Mouse (Mus musculus): ENCODE data around the gene Nlk.
A peak's percentile ranks its signal among the peaks of the same experiment; 100 is the strongest.

The Nlk gene

GRCm38 (mm10) chr11:78696777-78697752 lies at the start of gene Nlk:
TSS of gene Nlk (minus strand) at chr11:78697373.
- DNase-seq (ENCODE audit: low read depth in 1 of 2, low spot score in 2 of 2) = peak; percentile 96 to 98

- DNase-seq (ENCODE audit: low read depth in 1 of 2, low spot score in 2 of 2) = no peak
Measured at GRCm38 (mm10) chr11:78746264-78746663, 49.1 kb upstream of the Nlk start.

GRCm38 (mm10) chr11:78745475-78745874 lies 48.3 kb upstream of the Nlk start:
- DNase-seq (ENCODE audit: low read depth in 1 of 2, low spot score in 2 of 2) = no peak

DNA sequence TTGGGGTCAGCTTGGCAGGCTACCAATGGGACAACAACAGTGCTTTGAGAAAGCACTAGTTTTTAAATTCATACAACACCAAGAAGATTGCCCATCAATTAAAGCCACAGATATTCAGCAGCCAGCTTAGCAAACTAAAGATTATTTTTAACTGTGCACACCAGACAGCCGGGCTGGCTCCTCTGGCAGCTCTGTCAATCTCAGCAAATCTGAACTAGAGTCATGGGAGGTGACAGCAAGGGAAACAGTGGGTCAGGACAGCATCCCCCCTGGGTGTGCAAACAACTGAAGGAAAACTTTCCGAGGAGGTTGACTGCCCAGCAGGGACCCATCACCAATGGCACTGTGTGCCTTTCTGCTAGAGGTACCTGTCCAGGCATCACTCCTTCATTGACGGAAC lies 45.3 kb upstream of the Nlk start:
- DNase-seq (ENCODE audit: low read depth in 1 of 2, low spot score in 2 of 2) = no peak

DNA sequence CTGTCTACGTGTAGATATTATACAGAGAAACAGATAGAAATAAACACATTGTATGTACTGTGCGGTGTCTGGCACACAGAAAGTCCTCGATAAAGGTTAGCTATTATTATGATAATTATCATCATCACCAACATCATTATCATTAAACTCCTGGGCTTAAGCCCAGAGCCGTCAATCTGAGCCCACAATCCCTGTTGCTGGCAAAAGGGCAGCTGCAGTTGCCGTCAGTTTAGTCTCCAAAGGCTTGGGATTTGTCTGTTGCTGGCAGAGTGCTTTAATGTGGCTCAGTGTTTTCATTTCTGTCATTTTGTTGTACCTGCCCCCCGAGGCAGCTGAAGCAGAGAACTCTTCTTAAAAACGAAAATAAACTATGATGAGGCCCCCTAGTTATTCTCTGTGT lies 44.8 kb upstream of the Nlk start:
- DNase-seq (ENCODE audit: low read depth in 1 of 2, low spot score in 2 of 2) = no peak

DNA sequence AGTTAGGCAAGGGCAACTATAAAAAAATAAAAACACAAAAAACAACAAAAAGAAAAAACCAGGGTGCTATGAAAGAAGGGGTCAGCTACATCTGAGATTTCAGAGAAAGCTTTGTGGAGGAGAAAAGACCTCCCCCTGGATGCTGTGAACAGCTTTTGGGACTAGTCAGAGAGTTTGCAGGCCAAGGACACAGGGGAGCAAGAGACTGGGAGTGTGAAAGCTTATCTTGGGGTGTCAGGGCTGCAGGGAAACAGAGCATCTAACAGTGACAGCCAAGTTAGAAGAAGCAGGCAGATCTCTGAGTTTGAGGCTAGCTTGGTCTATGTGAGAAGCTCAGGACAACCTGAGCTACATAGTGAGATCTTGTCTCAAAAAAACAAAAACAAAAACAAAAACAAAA lies 42.2 kb upstream of the Nlk start:
- DNase-seq (ENCODE audit: low read depth in 1 of 2, low spot score in 2 of 2) = no peak

DNA sequence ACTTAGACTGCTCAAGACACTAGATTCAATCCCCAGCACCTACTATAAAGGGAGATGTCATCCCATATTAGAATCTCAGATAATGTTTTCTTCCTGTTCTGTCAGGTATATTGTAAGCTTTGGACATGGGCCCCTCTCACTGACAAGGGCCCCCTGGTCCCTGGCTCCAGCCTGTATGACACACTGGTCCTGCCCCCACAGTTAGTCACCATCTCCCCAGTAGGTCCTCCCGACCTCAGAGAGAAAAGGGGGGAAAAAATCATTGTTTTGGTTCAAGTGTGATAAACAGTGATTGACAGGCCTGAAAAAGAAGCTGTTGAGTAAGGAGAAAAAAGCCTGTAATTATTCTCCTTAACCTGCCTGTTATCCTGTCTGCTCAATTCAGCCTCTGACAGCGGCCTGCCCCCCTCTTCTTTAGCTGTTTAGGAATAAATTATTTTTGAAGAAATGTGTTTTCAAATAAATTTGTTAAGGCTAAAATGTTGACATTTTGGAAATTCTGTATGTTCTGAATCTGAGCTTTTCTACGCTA lies 39.8 kb upstream of the Nlk start:
- DNase-seq (ENCODE audit: low read depth in 1 of 2, low spot score in 2 of 2) = no peak

GRCm38 (mm10) chr11:78735168-78735567 lies 38.0 kb upstream of the Nlk start:
- no peak for DNase-seq (ENCODE audit: low read depth in 1 of 2, low spot score in 2 of 2)

DNA sequence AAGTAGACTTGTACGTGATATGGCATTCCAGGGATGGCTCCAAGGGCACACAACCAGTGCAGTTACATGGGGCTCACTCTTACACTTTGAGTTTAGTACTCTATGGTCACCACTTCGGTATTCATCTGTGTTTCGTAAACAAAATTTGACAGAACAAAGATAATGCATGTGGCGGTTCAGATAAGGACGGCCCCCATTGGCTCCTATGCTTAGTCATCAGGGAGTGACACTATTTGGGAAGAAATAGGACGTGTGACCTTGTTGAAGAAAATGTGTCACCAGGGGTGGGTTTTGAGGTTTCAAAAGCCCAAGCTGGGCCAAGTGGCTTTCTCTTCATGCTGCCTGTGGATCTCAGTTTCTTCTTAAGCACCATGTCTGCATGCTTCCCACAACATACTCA lies 35.4 kb upstream of the Nlk start:
- DNase-seq (ENCODE audit: low read depth in 1 of 2, low spot score in 2 of 2) = no peak

DNA sequence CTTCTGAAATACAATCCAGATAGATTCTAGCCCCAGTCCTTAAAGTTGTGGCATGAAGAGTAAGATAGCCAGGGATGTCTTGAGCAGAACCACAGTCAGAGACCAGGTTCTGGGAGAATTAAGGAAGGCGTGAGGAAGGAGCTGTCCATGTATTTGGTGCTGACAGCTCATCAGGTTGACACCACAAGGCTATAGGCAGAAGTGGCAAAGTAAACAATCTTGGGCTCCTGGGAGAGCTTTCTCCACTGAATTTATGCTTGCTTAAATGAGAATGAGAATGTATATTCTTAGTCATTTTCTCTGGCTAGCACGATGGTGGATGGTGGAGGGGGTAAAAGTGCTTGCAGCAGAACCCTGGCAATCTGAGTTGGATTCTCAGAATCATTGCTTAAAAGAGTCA lies 33.7 kb upstream of the Nlk start:
- no peak for DNase-seq (ENCODE audit: low read depth in 1 of 2, low spot score in 2 of 2)

GRCm38 (mm10) chr11:78728041-78728440 lies 30.9 kb upstream of the Nlk start:
- DNase-seq (ENCODE audit: low read depth in 1 of 2, low spot score in 2 of 2) = no peak

DNA sequence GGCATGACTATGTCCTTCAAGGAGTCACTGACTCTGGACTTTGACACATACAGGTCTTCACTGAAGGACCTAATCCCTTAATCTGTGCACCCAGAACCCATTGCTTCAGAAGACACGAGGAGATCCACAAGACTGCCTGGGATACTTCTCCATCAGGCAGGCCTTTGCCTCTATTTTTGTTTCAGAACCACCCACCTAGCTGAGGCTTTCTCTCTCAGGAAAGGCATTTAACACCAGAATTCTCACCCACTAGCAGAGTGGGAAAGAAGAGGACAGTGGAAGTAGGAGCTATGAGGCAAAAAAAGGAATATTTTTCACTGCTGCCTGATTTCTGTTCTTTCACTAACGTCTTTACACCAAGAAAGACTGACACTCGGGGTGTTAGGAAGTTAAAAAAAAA lies 29.2 kb upstream of the Nlk start:
- no peak for DNase-seq (ENCODE audit: low read depth in 1 of 2, low spot score in 2 of 2)

GRCm38 (mm10) chr11:78724792-78725191 lies 27.6 kb upstream of the Nlk start:
- DNase-seq (ENCODE audit: low read depth in 1 of 2, low spot score in 2 of 2) = no peak

GRCm38 (mm10) chr11:78721419-78721818 lies 24.2 kb upstream of the Nlk start:
- no peak for DNase-seq (ENCODE audit: low read depth in 1 of 2, low spot score in 2 of 2)

DNA sequence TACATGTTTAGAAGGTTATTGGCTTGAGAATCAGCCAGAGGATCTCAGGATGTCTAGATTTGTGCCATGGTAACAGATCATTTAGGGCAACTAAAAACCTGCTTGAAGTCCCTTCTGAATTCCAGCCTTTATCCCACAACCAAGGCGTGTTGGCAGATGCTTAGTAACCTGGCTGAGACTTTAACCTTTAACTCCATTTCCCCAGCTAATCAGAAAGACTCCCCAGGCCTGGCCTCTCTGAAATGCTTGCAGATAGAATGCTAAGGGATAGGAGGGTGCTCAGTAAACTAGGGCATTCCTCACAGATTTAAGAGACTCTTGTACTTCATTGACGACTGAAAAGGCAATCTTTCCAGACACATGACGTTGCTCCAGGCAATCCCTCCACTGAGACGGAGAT lies 20.5 kb upstream of the Nlk start:
- no peak for DNase-seq (ENCODE audit: low read depth in 1 of 2, low spot score in 2 of 2)

DNA sequence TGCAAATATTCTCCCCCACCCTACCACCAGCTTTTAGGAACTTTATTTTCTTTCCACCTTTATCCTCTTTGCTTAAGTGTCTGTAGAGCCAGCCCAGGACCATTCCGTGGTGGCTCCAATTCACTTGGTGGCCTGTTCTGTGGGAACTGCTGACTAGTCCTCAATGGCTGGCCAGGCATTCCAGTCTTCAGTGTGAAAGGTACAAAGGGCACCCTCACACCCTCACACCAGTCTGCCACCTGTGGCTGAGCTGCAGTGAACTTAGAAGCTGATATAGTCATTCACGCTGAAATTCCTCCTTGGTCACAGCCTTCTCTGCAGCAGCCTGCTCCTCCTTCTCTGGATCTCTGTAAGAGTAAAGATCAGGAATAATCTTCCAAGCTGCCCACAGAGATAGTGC lies 11.5 kb upstream of the Nlk start:
- DNase-seq (ENCODE audit: low read depth in 1 of 2, low spot score in 2 of 2) = no peak

DNA sequence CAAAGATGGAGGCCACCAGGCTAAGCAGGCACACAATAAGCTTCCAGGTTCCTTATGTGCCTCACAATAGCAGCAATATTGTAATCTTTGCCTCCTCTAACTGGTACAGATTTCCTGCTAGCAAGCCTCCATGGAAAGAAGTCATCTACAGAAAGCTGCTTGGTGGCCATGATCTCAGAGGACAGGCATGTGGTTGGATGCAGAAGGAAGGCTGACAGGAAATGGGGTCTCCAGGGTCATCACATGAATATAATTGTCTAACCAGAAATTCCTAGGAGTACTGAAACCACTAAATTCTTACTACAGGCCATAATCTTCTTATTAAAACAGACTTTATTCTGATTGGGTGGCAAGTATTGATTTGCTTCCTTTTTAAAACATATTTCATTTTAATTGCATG lies 8.9 kb upstream of the Nlk start:
- DNase-seq (ENCODE audit: low read depth in 1 of 2, low spot score in 2 of 2) = no peak

- DNase-seq (ENCODE audit: low read depth in 1 of 2, low spot score in 2 of 2) = no peak
Measured at GRCm38 (mm10) chr11:78703085-78703484, 5.9 kb upstream of the Nlk start.

DNA sequence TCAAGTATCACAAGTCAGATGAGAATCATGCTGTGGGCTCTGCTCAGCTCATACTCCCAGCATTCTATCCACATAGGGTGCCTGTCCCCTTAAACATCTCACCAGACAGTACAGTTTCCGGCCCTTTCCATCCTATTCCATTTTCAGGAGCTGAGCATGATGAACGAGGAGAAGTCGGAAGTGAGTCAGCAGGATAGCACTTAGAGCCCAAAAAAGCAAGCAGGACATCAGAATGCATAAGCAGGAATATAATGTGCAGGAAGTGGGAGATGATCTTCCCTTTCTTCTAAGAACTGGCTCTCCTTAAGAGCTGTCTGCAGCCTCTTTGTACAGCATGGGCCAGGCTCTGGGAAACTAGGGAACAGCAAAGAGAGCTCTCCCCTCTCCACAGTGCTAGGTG lies 5.1 kb upstream of the Nlk start:
- no peak for DNase-seq (ENCODE audit: low read depth in 1 of 2, low spot score in 2 of 2)

DNA sequence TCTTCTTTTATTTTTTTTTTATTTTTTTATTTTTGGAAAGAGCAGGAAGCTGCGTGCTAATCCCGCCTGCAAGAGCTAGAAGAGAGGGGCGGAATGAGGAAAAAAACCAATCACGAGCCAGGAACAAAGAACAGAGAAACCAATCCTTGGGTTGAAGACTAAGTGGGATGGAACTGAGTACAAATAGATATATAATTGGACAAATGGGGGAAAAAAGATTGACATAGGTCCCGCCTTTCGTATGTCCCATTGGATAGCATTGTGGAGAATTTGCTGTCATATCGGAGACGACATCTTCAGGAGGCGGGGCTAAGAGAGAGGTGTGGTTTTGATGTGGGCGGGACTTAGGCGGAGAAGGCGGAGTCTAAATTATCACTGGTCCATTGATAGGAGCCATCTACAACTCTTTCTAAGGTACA lies 589 bp upstream of the Nlk start:
- peak; percentile 73 to 85 for DNase-seq (ENCODE audit: low read depth in 1 of 2, low spot score in 2 of 2)

DNA sequence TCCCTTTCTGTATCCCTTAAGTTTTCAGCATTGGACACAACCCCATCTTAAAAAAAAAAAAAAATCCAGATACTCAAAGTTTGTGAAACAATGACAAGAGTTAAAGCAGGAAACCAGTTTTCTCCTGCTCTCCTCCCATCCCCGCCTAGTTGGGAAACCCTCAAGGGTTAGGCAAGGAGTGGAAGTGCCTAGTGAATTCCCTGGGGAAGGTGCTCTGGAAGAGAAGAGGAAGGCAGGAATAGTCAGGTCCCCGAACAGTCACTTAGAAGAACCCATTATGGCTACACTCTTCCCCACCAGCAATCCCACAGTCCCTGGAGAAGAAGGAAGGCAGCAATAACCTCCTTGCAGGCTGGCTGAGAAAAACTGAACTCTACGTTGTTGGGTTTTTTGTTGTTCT lies 2.9 kb downstream of the Nlk start:
- DNase-seq (ENCODE audit: low read depth in 1 of 2, low spot score in 2 of 2) = no peak

GRCm38 (mm10) chr11:78693307-78693706 lies 3.9 kb downstream of the Nlk start:
- DNase-seq (ENCODE audit: low read depth in 1 of 2, low spot score in 2 of 2) = no peak

GRCm38 (mm10) chr11:78691201-78691600 lies 6.0 kb downstream of the Nlk start:
- no peak for DNase-seq (ENCODE audit: low read depth in 1 of 2, low spot score in 2 of 2)

Measured in monocyte, adult 2 months (primary cell).